Mouse (Mus musculus) CD4-positive, CD25-positive, alpha-beta regulatory T cell, adult 2 months (primary cell): ENCODE data around the gene Cers5.
A peak's percentile ranks its signal among the peaks of the same experiment; 100 is the strongest.
"Not testable (repeated sequence)": the region's sequence is repeated elsewhere in the genome, so short reads cannot be mapped to it uniquely, and the experiment has no call there.

Source experiments
- DNase-seq: peaks from one replicate; pipeline ENCODE4 v3.0.0-alpha.2; 2012; ENCODE audit warnings: low read depth, low spot score

Cers5 gene

DNA sequence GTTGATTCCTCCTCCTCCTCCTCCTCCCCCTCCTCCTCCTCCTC, at the start of gene Cers5:
Gene Cers5 (minus strand): TSS at position 5 of the 44 bp plus-strand sequence.
- not testable (repeated sequence) for DNase-seq

DNA sequence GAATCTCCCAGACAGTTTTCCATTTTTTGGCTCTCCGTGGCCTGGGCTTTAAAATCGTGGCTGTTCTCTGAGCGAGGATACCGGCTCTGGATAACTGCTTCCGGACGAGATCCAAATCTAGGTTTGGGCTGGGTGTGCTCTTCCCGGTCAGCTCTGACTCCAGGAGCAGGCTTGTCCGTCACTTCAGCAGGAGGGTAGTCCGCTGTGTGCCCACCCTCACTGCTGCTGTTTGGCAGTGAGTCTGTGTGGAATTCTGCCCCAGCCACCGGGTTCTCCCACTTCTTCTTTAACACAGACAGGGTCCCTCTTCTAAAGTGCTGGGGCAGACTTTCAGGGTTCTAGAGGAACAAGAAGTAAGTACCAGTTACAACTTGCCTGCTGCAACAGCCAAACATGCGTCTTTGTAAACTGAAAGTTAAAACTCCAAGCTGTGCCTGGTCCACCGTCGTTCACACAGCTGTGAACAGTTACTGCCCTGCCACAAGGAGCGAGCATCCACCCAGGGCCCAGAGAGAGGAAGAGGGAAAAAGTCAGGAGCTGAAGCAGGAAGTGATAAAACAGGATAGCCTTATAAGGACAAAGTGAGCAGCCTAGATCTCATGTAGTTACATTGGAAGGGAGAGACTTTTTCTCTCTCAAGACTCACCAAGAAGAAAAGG, 47.1 kb upstream of the Cers5 start:
- DNase-seq = no peak

DNA sequence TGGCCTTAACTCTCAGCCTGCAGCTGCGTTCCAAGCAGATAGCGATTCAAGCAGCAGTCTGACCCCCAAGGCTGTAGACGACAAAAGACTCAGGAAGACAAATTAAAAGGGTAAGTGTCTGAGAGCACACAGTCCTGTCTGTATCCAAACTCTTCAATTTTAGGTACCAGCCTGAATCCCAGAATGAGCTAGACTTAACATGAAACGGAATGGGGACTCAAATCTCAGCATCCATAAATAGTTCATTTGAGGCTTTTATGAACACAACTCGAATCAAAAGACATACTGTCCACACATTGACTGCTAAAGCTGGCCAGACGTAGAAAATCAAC, 46.4 kb upstream of the Cers5 start:
- DNase-seq = no peak

DNA sequence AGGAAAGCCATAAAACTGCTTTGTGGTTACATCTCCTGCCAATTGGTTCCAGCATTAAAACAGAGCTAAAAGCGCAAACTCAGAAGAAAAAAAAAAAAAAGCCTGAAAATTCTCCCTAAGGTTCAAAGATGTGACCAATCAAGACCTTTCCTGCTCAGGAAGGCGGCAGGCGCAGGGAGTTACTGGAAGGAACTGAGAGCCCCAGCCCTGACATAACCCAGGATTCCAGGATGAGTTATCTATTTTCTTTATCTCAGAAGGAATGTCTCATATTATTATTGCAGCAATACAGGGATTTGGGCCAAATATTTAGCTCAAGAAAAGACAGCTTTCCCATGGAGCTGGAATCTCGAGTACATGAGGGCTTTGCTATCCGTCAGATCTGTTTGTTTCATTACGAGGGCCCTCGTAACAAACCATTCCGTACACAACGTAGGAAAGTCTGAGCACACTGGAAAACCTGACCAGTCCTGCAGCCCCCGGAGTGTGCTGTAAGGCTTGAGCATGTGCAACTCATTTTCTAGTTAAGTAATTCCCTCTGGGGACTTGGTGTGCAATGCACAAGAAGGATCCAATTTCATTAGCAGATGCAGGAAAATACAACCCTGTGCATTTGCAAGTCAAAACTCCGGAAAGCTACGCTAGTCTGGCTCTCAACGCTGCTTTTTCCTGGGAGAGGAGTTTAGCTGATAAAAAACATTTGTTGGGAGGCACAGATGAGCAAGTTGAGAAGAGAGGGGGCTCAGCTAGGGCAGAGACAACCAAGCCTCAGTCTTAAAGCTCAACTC, 45.8 kb upstream of the Cers5 start:
- no peak for DNase-seq

DNA sequence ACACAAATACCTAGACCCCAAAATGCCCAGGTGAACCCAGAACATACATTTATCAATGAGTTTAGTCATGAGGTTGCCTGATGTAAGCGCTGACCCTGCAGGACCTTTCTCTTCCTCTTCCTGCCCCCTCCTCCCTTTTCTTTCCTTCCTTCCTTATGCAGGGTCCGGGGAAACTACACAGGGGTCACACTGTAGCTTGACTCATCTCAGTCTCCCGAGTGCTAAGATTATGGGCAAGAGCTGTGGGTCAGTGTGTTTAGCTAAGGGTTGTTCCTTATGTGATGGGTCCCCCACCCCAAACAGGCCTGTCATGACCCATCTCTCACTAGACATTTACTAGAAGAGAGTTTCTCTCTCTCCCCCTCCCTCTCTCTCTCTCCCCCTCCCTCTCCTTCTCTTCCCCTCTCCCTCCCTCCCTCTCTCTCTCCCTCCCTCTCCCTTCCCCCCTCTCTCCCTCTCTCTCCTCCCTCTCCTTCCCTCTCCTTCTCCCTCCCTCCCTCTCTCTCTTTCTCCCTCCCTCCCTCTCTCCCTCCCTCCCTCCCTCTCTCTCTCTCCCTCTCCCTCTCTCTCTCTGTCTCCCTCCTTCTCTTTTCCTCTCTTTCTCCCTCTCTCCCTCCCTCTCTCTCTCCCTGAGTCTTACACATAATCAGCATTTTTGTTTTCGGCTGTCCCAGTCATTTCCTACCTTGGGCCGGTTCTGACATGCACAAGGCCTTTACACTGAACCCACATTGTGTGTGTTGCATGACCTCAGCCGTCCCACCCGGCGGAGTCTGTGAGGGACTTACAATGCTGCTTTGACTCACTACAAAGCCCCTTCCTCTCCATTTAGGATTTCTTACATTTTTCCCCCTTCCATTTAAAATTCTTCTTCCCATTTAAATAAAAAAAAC, 44.9 kb upstream of the Cers5 start:
- DNase-seq = no peak

DNA sequence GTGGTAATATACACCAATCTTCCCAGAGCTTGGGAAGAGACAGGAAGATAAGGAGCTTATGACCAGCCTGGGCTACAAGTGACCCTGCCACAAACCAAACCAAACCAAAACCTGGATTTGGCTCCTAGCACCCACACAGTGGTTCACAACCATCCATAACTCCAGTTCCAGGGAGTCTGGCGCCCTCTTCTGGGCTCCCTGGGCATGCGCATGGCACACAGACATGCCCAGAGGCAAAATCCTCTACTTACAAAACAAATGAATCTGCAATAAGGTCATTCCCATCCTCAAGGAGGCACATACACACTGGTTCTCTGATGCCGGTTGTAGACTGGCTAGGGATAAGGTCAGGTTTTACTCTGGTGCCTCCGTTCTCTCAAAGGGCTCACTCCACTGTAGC, 43.3 kb upstream of the Cers5 start:
- DNase-seq = no peak

DNA sequence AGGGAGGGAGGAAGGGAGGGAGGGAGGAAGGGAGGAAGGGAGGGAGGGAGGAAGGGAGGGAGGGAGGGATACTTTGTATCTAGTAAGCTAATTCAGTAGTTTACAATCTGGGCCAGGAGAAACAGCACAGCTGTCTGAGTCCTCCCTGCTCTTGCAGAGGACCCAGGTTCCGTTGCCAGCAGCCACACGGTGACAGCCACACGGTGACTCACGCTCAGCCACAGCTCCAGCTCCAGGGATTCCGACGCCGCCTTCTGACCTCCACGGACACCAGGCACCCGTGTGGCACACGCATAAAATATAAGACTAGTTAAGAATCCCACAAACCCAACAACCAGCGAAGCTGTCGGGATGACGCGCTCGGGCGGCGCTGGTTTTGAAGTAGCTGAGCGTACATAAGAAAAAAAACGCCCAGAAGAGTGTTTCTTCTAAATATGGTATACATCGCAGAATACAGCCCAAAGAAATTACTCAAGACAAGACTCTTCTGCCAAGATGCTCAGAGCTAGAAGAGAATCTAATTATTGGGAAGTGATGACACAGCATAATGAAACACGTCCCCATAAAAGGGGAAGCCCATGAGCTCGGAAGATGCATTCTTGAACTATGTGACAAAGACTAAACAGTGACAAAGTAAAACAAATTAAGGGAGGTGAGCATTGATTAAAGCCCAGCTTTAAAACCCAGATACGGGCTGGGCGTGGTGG, 42.0 kb upstream of the Cers5 start:
- no peak for DNase-seq

DNA sequence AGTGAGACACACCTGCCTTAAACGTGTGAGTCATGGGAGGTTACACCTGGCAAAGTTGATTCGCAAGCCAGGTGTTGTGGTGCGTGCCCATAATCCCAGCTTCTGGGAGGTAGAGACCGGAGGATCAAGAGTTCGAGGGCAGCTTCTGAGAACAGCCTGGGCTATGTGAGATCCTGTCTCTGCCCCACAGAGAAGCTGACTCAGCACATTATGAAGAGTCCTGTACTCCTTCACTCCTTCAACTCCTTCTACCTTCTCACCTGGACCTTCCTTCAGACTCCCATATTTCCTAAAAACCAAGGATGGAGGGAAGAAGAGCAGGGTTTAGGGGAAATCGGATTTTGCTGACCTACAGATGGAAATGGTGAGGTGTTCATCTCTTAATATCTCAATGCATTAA, 41.0 kb upstream of the Cers5 start:
- no peak for DNase-seq

DNA sequence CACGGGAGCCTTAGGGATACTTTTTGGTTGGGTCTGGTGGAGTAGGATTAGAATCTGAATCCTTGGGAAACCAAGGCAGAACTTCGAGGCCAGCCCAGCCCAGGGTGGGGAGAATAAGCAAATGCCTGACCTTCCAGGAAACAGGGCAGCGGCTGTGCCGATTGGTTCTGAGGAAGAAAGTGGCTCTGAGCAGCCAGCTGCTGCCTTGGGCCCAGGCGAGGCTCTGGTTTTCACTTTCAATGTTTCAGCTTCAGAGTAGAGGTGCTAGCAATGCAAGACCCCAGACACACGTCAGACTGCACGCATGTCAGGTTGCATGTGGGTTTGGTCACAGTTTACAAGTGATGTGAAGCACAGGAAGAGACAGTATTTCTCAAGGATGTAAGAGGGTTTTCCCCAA, 39.4 kb upstream of the Cers5 start:
- DNase-seq = peak; percentile 29

DNA sequence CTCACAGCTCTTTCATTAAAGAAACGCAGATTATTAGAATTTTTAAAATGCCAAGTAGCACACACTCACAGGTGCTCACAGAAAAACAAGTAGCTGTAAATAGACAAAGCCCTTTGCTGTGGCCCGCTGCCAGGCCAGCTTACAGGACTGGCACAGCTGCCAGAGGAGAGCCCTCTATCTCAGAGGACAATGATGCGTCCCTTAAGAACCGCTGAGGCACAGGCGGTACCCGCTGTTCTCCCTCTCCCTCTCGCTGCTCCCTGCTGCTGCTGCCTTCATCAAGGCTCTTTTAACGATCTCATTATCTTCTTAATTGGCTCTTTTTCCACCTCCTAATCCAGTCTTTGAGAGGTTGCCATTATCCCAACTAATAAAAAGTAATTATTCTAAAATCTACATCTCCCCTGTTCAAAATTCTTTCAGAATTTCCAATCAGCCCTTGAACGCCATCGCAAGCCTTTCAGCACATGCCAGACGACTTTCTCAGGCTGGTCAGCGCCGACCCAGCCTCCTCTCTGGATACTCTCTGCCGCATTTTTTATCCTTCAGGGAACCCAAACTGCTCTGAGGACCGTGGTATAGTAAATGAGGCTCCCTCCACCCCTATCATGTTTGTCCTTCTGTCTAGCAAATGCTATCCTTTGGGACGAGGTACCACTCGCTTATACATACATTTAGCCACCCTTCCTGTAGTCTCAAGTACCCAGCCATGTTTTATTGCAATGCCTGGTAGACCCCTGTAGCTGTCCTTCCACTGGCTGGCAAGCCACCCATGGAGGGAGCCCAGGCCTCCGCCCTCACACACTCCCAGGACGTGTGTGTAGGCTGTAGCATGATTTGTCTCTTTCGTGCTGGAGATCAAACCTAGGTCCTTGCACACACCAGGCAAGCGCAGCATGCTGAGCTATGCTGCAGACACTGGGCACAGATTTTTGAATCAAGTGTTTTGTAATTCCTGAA, 35.4 kb upstream of the Cers5 start:
- DNase-seq = no peak

DNA sequence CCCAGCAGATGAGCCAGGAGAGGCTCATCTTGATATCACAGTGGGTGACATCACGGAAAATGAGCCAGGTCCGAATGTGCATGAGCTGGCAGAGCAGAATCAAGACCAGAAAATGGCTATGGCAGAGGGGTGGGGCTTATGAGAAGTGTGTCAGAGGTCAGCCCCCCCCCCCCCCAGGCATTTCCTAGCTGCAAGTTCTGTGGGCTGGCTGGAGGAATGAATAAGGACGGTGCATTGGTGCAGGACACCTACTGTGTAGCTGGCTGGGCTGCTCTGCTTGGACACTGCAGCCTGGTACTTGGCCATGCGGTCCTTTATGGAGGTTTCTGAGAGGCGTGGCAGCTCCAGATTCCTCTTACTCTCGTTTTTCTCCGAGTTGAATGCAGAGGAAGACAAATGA, 33.5 kb upstream of the Cers5 start:
- no peak for DNase-seq

DNA sequence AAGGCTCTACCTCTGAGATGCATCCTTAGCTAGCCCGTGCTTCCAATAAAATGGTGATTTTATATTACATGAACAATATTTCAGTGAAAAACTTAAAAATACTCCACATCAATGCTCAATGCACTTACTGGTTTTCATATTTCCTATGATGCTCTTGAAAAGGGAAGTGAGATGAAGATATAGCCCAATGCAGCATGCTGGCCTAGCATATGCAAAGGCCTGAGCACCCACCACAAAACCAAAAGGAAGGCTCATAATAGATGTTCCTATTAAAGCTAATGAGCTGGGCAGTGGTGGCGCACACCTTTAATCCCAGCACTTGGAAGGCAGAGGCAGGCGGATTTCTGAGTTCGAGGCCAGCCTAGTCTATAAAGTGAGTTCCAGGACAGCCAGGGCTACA, 33.0 kb upstream of the Cers5 start:
- no peak for DNase-seq

DNA sequence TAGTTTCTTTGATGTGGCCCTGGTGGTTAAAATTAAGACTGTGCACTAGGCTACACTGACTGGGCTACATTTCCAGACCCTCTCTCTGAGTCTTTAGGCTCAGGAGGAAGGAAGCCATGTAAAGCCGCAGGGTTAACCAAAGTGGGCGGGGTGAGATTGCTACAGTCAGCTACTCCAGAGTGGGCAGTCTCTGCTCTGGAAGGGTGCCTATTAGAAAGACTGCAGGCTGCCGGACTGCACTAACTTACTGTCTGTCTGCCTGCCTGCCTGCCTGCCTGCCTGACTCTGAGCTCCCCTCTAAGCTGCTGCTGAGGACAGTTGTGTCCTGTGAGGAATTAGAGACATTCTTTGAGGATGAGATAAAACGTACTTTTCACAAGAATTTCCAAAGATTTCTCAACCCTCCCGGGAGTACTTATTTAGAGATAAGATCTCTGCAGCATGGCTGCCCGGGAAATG, 30.5 kb upstream of the Cers5 start:
- peak; percentile 46 for DNase-seq

DNA sequence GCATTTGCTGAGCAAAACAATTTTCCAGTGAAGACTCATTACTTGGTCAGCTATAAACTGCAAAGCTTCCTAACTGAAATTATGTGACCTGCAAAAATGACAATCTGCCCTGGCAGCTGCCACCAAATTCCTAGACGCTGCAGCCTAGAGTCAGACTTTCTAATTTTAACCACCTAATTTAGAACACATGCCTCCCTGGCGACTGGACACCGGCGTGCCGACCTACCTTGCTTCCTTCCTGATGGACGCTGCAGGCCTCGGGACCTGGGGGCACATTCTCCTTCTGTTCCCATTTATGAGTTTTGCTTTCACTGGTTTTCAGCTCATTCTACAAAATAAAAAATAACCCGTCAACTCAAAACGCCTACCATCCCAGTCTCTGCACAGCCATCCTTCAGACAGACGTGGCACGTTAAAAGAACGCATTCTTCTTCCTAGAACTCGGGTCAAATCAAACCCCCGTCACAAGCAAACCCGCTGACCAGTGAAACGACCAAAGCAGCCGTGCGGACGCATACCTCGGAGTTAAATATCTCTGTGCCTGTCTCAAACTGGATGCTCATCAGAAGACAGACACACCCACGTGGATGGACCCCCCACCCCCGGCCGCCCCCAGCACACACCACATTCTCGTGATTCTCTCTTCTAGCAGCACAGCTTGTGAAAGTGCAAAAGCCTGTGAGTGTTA, 29.3 kb upstream of the Cers5 start:
- no peak for DNase-seq

DNA sequence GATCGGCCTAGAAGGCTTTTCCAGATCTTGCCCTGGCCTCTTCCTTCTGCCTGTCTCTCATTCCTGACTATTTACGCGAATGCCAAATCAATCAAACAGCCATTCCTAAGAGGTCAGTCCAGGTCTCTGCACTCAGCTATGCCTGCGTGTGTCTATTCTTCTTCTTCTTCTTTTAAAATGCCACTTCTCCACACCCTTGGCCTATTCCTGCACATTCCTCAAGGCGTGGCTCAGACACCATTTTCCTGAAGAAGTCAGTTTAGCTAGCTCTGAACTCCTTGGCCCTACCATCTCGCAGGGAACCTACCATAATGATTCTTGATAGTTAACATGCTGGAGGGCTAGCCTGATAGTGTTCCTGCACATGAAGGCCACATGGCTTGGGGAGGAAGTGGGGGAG, 27.0 kb upstream of the Cers5 start:
- DNase-seq = no peak

DNA sequence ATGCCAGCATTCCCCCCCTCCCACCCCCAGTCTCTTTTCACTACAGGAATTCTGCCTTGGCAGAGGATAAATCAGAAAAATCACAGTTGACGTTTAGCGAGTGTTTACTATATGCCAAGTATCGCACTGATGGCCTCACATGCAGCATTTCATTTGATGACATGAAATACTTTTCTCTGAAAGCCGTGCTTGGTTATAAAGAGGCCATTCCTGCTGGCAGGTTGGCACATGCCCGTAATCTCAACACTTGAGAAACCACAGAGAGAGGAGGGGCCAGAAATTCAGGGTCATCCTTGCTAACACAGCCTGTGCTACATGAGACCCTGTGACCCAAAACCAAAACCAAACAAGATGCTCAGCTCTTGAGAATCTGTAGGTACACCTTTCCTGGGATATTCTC, 25.2 kb upstream of the Cers5 start:
- no peak for DNase-seq

DNA sequence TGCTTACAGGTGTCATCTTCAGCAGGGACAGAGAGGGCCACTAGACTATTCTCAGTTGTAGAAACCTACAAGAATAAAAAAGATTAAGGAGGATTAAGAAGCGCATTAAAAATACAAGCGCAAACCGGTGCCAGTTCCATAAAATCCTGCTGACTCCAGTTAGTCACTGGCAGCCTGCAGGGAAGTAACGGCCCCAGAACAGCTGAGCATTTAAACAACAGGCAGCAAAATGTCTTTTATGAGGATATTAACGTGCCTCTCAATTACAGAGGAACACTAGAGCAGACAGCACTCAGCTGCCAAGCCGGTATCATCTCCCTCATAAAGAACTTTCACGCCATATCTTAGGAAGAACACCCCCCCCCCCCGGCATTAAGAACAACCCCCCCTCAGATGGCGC, 24.1 kb upstream of the Cers5 start:
- DNase-seq = no peak

DNA sequence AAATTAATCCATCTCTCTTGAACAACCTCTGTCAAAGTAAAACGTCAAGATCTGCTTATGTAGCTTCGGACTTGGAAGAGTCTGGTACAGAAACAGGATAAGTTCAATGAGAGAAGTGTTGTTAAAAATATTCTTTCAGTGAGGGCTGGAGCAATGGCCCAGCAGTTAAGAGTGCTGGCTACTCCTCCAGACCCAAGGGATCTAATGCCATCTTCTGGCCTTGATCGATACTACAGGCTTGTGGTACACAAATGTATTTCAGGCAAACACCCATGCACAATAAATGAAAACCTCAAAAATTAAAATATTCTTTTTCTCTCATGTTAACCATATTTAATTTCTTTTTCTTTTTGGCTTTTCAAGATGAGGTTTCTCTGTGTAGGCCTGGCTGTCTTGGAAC, 23.4 kb upstream of the Cers5 start:
- DNase-seq = peak; percentile 40

DNA sequence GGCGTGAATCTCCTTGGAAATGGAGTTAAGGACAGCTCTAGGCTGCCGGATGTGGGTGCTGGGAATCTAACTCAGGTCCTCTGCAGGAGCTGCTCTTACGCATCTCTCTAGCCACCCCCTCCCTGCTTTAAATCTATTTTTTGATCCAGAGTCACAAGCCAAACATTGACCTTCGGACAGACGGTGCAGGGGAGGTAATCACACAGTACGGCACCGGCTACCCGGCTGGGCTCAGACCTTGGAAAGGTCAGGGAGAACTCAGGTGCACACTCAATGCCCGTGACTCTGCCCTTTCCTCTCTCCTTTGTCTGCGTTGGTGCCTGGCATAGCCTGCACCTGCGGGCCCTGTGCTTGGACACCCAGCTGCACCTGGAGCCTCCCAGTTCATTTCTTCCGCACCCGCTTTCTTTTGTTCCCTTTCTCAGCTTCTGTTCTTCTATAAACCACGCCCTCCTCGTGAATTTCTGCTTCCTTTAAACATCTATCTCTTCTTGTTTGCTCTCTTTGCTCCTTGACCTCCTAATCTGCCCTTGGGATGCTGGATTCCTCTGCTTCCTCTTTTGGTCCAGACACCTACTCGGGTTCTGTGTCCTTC, 19.6 kb upstream of the Cers5 start:
- no peak for DNase-seq

DNA sequence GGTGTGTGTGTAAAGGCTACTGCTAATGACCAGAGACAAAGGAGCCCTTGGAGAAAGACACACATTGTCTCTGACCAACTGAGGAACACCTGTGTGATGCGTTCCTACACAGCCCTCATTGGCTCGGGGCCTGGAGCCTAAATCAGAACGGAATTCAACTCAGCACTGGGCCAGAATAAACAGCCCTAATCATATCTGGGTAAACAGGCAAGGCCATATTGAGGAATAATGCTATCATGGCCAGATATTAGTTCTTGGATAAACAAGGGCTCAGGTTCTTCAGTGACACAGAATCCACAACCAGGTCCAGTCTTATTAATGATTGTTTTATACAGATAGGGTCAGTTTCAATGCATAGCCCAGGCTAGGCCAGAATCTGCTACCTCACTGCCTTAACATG, 18.3 kb upstream of the Cers5 start:
- DNase-seq = no peak
